Mouse (Mus musculus) c-Kit-negative CD71-positive TER-119-positive erythroid progenitor cells, embryonic 14.5 days (primary cell): ENCODE measurements around the gene Nxf1.

Experiments
- DNase-seq: peaks from one replicate; pipeline ENCODE4 v3.0.0-alpha.2; 2013; ENCODE audit warnings: low read depth, low spot score

The Nxf1 gene

GRCm38 (mm10) chr19:8818801-8819595, 62.1 kb downstream of the Nxf1 start, which contains the start of gene Ttc9c:
Ttc9c (minus strand) TSS chr19:8819333.
- peak; percentile 90 for DNase-seq

- peak; percentile 91 for DNase-seq
These were observed 62.9 kb downstream of the Nxf1 start, which contains the start of gene Hnrnpul2 for GRCm38 (mm10) chr19:8819596-8820423. Hnrnpul2 (plus strand) TSS chr19:8820010.
